Mouse (Mus musculus) cerebellum, adult 11 months (tissue): ENCODE measurements around the gene Epha4.

Experiments used
- DNase-seq: peaks from one replicate; pipeline ENCODE4 v3.0.0; 2022

Epha4 gene

GRCm38 (mm10) chr1:77514963-77515650 lies at the start of gene Epha4:
Gene Epha4 (minus strand): TSS chr1:77515088.
- DNase-seq = peak; percentile 32

- no peak for DNase-seq
These were observed 41.3 kb upstream of the Epha4 start for GRCm38 (mm10) chr1:77556199-77556598.

GRCm38 (mm10) chr1:77551927-77552326 lies 37.0 kb upstream of the Epha4 start:
- DNase-seq = no peak

GRCm38 (mm10) chr1:77545722-77546121 lies 30.8 kb upstream of the Epha4 start:
- no peak for DNase-seq

- DNase-seq = no peak
These were observed 30.1 kb upstream of the Epha4 start for GRCm38 (mm10) chr1:77545035-77545434.

GRCm38 (mm10) chr1:77544279-77544678 lies 29.4 kb upstream of the Epha4 start:
- DNase-seq = no peak

- DNase-seq = no peak
These were observed 25.1 kb upstream of the Epha4 start for GRCm38 (mm10) chr1:77539945-77540344.

- no peak for DNase-seq
These were observed 23.7 kb upstream of the Epha4 start for GRCm38 (mm10) chr1:77538559-77538958.

GRCm38 (mm10) chr1:77535905-77536304 lies 21.0 kb upstream of the Epha4 start:
- DNase-seq = no peak

- DNase-seq = no peak
These were observed 17.8 kb upstream of the Epha4 start for GRCm38 (mm10) chr1:77532576-77533183.

- DNase-seq = no peak
These were observed 17.2 kb upstream of the Epha4 start for GRCm38 (mm10) chr1:77531934-77532575.

GRCm38 (mm10) chr1:77525082-77525481 lies 10.2 kb upstream of the Epha4 start:
- DNase-seq = no peak

- DNase-seq = no peak
These were observed 8.5 kb upstream of the Epha4 start for GRCm38 (mm10) chr1:77523354-77523753.

- no peak for DNase-seq
These were observed 7.0 kb upstream of the Epha4 start for GRCm38 (mm10) chr1:77521640-77522539.

- DNase-seq = no peak
These were observed 3.8 kb upstream of the Epha4 start for GRCm38 (mm10) chr1:77518715-77519114.

- peak; percentile 80 for DNase-seq
These were observed 1.5 kb upstream of the Epha4 start for GRCm38 (mm10) chr1:77516203-77516991.

GRCm38 (mm10) chr1:77515651-77515981 lies 728 bp upstream of the Epha4 start:
- no peak for DNase-seq

- peak; percentile 6 for DNase-seq
These were observed 444 bp downstream of the Epha4 start for GRCm38 (mm10) chr1:77514325-77514962.

GRCm38 (mm10) chr1:77513959-77514324 lies 946 bp downstream of the Epha4 start:
- no peak for DNase-seq

GRCm38 (mm10) chr1:77513411-77513941 lies 1.4 kb downstream of the Epha4 start:
- DNase-seq = no peak

- no peak for DNase-seq
These were observed 2.3 kb downstream of the Epha4 start for GRCm38 (mm10) chr1:77512431-77513195.
